Mouse (Mus musculus) hindbrain, embryonic 11.5 days (tissue): ENCODE data around the gene Mest. TPM values are rescaled to one million over a fixed set of nuclear protein-coding genes. Genes with fewer than 3 reads are reported as not detected.

ENCODE experiments used
- ATAC-seq: fragments of 200-750 bp; cut with Nextera tagmentation; 2 replicates; pipeline ENCODE4 v1.8.0; 2017; ENCODE audit warnings: mild to moderate bottlenecking, moderate TSS enrichment, moderate library complexity; ENCODE audit not compliant: low FRiP score
- DNase-seq: peaks from one replicate; pipeline ENCODE4 v3.0.0-alpha.2; 2015; ENCODE audit warnings: low spot score
- H3K27ac ChIP-seq: fragments of 300-500 bp; sonication (generic); 2 replicates; pipeline ENCODE4 v1.5.1; 2014; ENCODE audit warnings: mild to moderate bottlenecking, low read depth, low read length
- H3K27me3 ChIP-seq: fragments of 300-500 bp; sonication (generic); 2 replicates; pipeline ENCODE4 v1.6.1; 2014; ENCODE audit warnings: mild to moderate bottlenecking, low read length, moderate library complexity, mixed read lengths; ENCODE audit not compliant: control insufficient read depth, insufficient read depth
- H3K36me3 ChIP-seq: fragments of 300-500 bp; sonication (generic); 2 replicates; pipeline ENCODE4 v1.6.1; 2014; ENCODE audit warnings: mild to moderate bottlenecking, low read length, moderate library complexity, mixed read lengths; ENCODE audit not compliant: control insufficient read depth, insufficient read depth
- H3K4me1 ChIP-seq: fragments of 300-500 bp; sonication (generic); replicated peaks from 2 replicates; pipeline ENCODE4 v1.6.1; 2014; ENCODE audit warnings: low read length, mixed read lengths; ENCODE audit not compliant: control insufficient read depth, insufficient read depth
- H3K4me2 ChIP-seq: fragments of 300-500 bp; sonication (generic); replicated peaks from 2 replicates; pipeline ENCODE4 v1.6.1; 2014; ENCODE audit warnings: mild to moderate bottlenecking, low read depth, low read length
- H3K4me3 ChIP-seq: fragments of 300-500 bp; sonication (generic); 2 replicates; pipeline ENCODE4 v1.5.1; 2014; ENCODE audit warnings: low read depth, low read length
- H3K9ac ChIP-seq: fragments of 300-500 bp; sonication (generic); 2 replicates; pipeline ENCODE4 v1.6.1; 2014; ENCODE audit warnings: low read depth, low read length
- H3K9me3 ChIP-seq: fragments of 300-500 bp; sonication (generic); 2 replicates; pipeline ENCODE4 v1.6.1; 2016; ENCODE audit warnings: low read length; ENCODE audit not compliant: control insufficient read depth
- WGBS: fragments of 180-500 bp; shearing (Covaris S2); extraction: QIAGEN DNeasy Blood & Tissue Kit; methylation state at CpG from one replicate; pipeline ENCODE4 v1.1.7; 2014; 5-methylcytosine and 5-hydroxymethylcytosine counted together
- polyA plus RNA-seq: library from polyadenylated mRNA; unstranded; fragments of >200 nt; fragmentation: Nextera tagmentation; extraction: Ambion mirVana; gene quantifications from 2 replicates; pipeline ENCODE4 v1.2.1, GENCODE M21; 2014

Gene Mest
- polyA plus RNA-seq, 1 experiment from 2014 or later, result 1,227 TPM

DNA sequence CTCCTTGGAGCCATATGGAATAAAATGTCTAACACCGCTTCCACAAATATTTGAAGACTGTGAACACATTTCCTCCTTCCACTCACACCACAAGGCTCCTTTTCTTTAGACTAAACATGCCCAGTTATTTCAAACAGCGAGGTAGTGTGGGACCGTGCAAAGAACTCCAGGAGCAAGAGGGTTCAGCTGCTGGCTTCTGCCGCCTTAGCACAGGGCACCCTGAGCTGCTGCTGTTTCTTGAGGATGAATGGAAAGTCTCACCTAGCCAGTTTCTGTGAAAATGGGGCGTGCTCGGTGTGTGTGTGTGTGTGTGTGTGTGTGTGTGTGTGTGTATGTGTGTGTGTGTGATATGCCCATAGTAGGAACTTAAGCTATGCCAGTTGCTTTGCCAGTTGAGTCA is 11.1 kb downstream of the Mest start:
- H3K36me3 ChIP-seq, result no peaks in the 10 kb centered on the region
- ATAC-seq, result no peak
- H3K27me3 ChIP-seq, result no peaks in the 10 kb centered on the region
- H3K4me1 ChIP-seq, result peaks cover 3% of the 10 kb centered on the region; the same call in 1 of the 2 replicates
- 0 out of 2 replicates have a peak, but pooled peaks cover 3% of the 10 kb centered on the region for H3K9me3 ChIP-seq
- H3K4me3 ChIP-seq, result no peak overlapping the region
- H3K27ac ChIP-seq, result peak overlapping the region; percentile 83
- DNase-seq, result no peak
- H3K4me2 ChIP-seq, result peak overlapping the region; percentile 23; the same call in 1 of the 2 replicates
- H3K9ac ChIP-seq, result peak overlapping the region; percentile 34; the same call in 1 of the 2 replicates
- 60% methylated on average over 6 of the region's 6 CpGs for WGBS

DNA sequence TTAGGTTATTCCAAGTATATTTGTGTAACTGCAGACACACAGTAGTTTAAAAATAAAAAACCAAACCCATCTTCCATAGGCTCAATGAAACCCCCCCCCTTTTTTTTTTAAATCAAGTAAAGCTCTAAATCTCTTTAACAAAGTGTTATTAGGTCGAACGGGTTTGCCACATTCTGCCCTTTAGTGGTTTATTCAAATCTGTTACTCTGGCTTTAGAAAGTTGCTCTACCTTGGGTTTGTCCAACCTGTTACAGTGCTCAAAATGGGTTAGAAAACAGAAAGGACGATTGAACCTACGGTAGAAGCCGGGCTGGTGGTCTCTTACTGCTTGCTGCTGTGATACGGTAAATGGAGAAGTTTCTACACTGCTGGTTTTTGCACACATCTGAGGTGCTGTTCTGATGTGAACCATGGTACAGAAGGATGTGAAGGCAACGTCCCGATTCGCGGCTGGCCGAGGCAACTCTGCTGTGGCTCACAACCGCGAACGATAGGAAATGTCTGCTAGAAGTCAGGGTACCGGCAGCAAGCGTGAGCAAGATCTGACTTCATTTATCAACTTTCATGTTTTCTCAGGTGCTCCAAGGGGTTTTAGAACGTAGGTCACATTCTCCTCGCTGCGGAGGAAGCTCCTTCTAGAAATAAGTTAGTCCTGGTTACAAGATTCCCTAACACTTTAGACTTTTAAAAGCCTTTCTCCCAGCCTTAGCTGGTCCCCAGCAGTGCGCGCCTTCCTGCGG is 11.8 kb downstream of the Mest start:
- 48% methylated on average over 22 of the region's 22 CpGs for WGBS

DNA sequence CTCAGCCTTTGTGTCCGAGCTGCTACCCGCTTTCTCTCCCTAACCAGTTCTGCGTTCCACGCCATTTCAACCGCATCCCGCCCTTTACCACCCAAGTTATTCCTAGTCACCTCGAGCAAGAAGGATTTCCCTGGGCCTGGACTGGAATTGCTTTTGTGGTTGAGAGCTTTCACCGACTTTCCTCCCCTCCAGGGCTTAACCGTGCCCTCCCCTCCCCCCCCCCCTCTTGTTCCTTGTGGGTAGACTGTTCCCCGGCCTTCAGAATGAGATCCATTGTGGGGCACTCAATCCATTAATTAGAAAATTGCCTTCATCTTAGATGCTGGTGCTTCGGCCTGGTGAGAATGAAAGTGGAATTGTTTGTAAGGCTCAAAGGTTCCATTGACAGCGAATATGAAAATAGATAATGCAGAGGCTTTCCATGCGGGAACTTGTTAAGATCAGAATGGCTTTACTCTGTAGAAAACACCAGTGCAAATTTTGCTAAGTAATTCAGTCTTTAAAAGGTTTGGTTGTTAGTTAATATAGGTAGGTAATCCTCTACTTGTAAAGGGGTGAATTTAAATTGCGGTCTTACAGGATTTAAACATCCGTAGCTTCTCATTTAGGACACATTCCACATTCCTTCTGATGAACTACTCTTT is 12.5 kb downstream of the Mest start:
- 0 out of 2 replicates have a peak, but pooled peaks cover 3% of the 10 kb centered on the region for H3K9me3 ChIP-seq
- peak overlapping the region; percentile 83 for H3K27ac ChIP-seq
- peak overlapping the region; percentile 20 for H3K4me2 ChIP-seq
- peak; percentile 57 for DNase-seq
- no peak for ATAC-seq
- H3K9ac ChIP-seq, result peak overlapping the region; percentile 58
- peaks cover 3% of the 10 kb centered on the region; the same call in 1 of the 2 replicates for H3K4me1 ChIP-seq
- H3K27me3 ChIP-seq, result no peaks in the 10 kb centered on the region
- 39% methylated on average over 15 of the region's 15 CpGs for WGBS
- peak overlapping the region; percentile 15 for H3K4me3 ChIP-seq
- H3K36me3 ChIP-seq, result no peaks in the 10 kb centered on the region

More for the DNA sequence above, 11.8 kb downstream of the Mest start:
- Histone ChIP-seq H3K4me1 (peaks cover 3% of the 10 kb centered on the region; the same call in 1 of the 2 replicates), H3K9me3 (0 out of 2 replicates have a peak, but pooled peaks cover 3% of the 10 kb centered on the region), H3K4me2 (peak overlapping the region; percentile 20), H3K9ac (peak overlapping the region; percentile 58), H3K4me3 (peak overlapping the region; percentile 15), H3K27me3 (no peaks in the 10 kb centered on the region), H3K36me3 (no peaks in the 10 kb centered on the region), H3K27ac (peak overlapping the region; percentile 83)
- ATAC-seq (no peak), DNase-seq (no peak)

DNA sequence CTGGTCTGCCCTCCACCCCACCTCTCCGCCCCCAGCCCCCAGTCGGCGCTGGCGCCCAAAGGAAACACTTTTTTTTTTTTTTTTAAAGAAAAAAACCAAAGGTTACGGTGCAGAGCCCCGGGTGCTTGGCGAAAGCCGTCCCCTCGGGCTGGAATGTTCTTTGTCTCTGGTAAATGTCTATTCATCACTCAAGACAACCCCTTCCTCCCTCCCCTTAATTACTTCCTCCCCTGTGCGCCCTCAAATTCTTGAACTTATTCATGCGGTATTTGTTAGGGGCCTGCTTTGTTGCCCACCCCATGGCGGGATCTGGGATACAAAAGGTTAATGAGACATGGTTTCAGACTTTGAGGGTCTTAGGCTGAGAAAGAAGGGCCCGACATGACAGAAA is 13.0 kb downstream of the Mest start:
- WGBS, result 53% methylated on average over 13 of the region's 13 CpGs
- Histone ChIP-seq H3K9me3 (0 out of 2 replicates have a peak, but pooled peaks cover 3% of the 10 kb centered on the region), H3K27me3 (no peaks in the 10 kb centered on the region), H3K27ac (peak overlapping the region; percentile 83), H3K4me3 (no peak overlapping the region), H3K4me1 (peaks cover 3% of the 10 kb centered on the region; the same call in 1 of the 2 replicates), H3K4me2 (peak overlapping the region; percentile 31), H3K36me3 (no peaks in the 10 kb centered on the region), H3K9ac (no peak overlapping the region)
- DNase-seq, result peak; percentile 58
- ATAC-seq, result peak; percentile 72

DNA sequence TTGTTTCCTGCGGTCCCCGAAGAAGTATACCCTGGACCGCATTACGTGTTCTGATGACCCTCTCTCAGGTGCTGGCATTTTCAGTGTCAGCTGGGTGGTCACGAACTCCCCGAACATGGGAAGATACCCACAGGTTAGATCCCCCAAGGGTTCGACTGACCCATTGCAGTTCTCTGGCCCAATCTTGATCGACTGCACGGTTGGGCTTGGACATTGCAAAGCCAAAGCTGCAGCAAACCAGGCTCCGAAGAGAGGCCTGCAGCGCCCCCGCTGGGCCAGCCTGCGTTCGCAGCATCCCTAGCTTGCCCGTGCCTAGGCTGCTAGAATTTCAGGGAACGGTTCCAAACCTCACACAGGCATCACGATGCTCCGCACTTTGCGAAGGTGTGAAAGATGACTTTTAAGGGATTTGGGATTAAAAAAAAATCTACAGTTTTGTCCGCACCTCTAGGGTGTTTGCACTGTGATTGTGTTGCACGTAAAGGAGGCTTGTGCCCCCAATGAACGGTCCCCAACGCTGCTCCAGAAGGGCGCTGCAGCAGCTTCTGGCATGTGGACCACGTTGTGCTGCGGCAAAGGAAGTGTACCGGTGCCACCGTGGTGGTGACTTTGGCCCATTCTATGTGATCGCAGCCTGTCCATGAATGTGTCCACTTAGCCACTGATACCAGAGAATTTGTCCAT is 13.7 kb downstream of the Mest start:
- Histone ChIP-seq H3K27me3 (no peaks in the 10 kb centered on the region), H3K4me3 (peak overlapping the region; percentile 61; the same call in 1 of the 2 replicates), H3K27ac (peak overlapping the region; percentile 83), H3K9ac (peak overlapping the region; percentile 75), H3K9me3 (0 out of 2 replicates have a peak, but pooled peaks cover 3% of the 10 kb centered on the region), H3K4me1 (peaks cover 3% of the 10 kb centered on the region; the same call in 1 of the 2 replicates), H3K36me3 (no peaks in the 10 kb centered on the region), H3K4me2 (peak overlapping the region; percentile 36)
- ATAC-seq, result peak; percentile 63
- peak; percentile 84 for DNase-seq
- 51% methylated on average over 29 of the region's 29 CpGs for WGBS

DNA sequence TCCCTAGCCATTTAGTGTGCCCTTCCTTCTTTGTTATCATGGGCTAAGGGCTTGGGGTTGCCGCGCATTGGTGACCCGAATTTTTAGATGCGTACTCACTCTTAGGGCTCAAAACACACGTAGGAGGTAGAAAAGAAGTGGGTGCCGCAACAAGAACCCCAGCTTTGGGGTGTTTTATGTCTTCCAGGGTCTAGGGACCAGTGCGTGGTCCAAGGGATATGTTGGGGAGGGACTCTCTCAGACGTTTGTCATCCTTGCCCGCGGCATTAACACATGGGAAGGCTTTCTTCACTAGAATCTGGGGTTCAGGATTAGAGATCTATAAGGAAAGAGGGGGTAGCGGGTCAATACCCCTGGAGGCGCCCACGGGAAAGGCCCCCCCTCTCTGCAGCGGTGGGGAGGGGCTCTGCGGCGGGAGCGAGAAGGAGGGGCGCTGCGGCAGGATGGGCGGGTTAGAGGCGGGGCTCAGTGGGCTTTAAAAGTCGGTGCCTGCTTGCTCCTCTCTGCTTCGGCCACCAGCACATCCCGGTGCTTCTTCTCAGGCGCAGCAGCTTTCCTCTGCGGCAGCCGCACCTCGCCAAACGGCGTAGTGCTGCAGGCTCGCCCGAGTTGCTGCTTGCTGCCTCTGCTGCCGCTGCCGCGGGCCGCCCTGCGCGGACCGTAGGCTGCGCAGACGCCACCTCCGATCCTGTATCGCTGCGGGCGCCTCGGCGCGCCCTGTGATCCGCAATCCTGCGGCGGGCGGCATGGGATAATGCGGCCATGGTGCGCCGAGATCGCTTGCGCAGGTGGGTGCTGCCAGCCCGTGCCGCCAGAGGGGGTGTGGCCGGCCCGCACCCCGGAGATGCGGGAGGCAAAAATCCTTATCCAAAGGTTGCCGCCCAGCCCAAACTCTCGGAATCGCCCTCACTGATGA is 14.5 kb downstream of the Mest start:
- WGBS, result 54% methylated on average over 66 of the region's 66 CpGs
- Histone ChIP-seq H3K9ac (peak overlapping the region; percentile 75), H3K36me3 (no peaks in the 10 kb centered on the region; the same call in 1 of the 2 replicates), H3K9me3 (0 out of 2 replicates have a peak, but pooled peaks cover 3% of the 10 kb centered on the region), H3K4me2 (peak overlapping the region; percentile 36), H3K4me3 (peak overlapping the region; percentile 61), H3K27ac (peak overlapping the region; percentile 83), H3K27me3 (no peaks in the 10 kb centered on the region), H3K4me1 (peaks cover 2% of the 10 kb centered on the region; the same call in 1 of the 2 replicates)
- peak; percentile 70 for ATAC-seq
- peak; percentile 78 for DNase-seq

GRCm38 (mm10) chr6:30738464-30739006 is 15.2 kb downstream of the Mest start:
- peak overlapping the region; percentile 76 for H3K27ac ChIP-seq
- peak overlapping the region; percentile 36 for H3K4me2 ChIP-seq
- H3K9me3 ChIP-seq, result 0 out of 2 replicates have a peak, but pooled peaks cover 3% of the 10 kb centered on the region
- no peak for ATAC-seq
- no peaks in the 10 kb centered on the region for H3K27me3 ChIP-seq
- no peak for DNase-seq
- 57% methylated on average over 20 of the region's 20 CpGs for WGBS
- H3K4me3 ChIP-seq, result peak overlapping the region; percentile 61
- H3K36me3 ChIP-seq, result no peaks in the 10 kb centered on the region; the same call in 1 of the 2 replicates
- peak overlapping the region; percentile 75 for H3K9ac ChIP-seq
- H3K4me1 ChIP-seq, result no peaks in the 10 kb centered on the region
